Mouse (Mus musculus): ENCODE measurements around the gene Maml1.

- TF ChIP-seq CTCF (IDR thresholded peaks at IDR 0.05; ENCODE audit: borderline replicate concordance, control insufficient read depth, extremely low read depth, insufficient read depth, low read length, poor library complexity) (no peak), POLR2A (IDR thresholded peaks at IDR 0.05; ENCODE audit: control insufficient read depth, extremely low read depth, insufficient read depth, low read length, poor library complexity) (no peak)
These were observed 12.1 kb downstream of the Maml1 start for GRCm38 (mm10) chr11:50280053-50280452.

Data from thymus, adult 2 months (tissue).